Mouse (Mus musculus): ENCODE data around the gene Atxn7l1. TPM values are rescaled to one million over a fixed set of nuclear protein-coding genes. Genes with fewer than 3 reads are reported as not detected.

The Atxn7l1 gene
- polyA plus RNA-seq, 1 experiment from 2014 or later = 11.4 TPM

DNA sequence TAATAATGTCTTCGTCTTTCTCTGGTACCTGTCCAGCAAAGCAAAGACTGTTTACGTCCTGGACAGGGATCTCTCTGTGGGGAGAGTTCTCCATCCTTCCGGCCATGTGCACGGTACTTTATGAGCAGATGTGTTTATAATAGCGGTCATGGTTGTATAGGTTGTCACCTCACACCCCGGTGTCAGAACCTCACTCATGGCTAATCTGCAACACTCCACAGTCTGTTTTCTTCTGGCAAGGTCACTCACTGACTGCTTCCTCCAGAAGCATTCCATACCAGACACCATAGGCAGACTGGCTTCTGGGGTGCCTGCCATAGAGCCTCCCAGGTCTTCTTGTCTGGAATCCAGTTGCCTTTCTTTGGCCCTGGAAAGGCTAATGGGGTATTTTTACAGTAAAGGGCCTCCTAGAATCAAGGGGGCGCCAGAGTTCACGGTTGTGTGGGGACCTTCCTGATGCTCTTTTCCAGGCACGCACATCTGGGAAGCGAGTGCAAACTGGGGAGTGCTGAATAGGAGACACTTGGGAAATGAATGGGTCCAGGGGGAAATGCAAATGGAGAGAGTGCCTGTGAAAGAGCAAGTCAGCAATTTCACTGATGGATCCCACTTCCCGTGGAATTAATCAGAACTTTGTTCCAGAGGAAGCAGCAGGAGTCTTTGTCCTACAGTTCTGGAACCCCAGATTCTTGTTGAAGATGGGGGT lies 89.0 kb downstream of the Atxn7l1 start:
- 76% methylated on average over 11 of the region's 11 CpGs for whole genome bisulfite sequencing
- Histone ChIP-seq H3K4me1 (ENCODE audit: control insufficient read depth, insufficient read depth, low read length) (peaks cover 7% of the 10 kb centered on the region), H3K27ac (replicated peaks; ENCODE audit: low read depth, low read length) (no peak overlapping the region)

GRCm38 (mm10) chr12:33237108-33237507 lies 89.6 kb downstream of the Atxn7l1 start:
- H3K27ac ChIP-seq (replicated peaks; ENCODE audit: low read depth, low read length) = no peak overlapping the region
- WGBS = 94% methylated on average over 5 of the region's 5 CpGs
- ATAC-seq (ENCODE audit: low read depth) = no peak

More for the DNA sequence above, 89.0 kb downstream of the Atxn7l1 start:
- no peaks in the 10 kb centered on the region for H3K36me3 ChIP-seq (ENCODE audit: control insufficient read depth, insufficient read depth, low read length)
- peaks cover 9% of the 10 kb centered on the region; the same call in 1 of the 2 replicates for H3K9me3 ChIP-seq (ENCODE audit: control insufficient read depth, low read length)
- no peak overlapping the region for H3K9ac ChIP-seq (ENCODE audit: low read depth, low read length)
- no peak overlapping the region for H3K4me2 ChIP-seq (ENCODE audit: low read depth, low read length)
- ATAC-seq (ENCODE audit: low read depth) (no peak), DNase-seq (ENCODE audit: low spot score) (no peak)
- H3K27me3 ChIP-seq (replicated peaks; ENCODE audit: control insufficient read depth, insufficient read depth, low read length) = no peaks in the 10 kb centered on the region
- no peak overlapping the region for H3K4me3 ChIP-seq (ENCODE audit: low read depth, low read length)

GRCm38 (mm10) chr12:33242679-33243078 lies 95.2 kb downstream of the Atxn7l1 start:
- Histone ChIP-seq H3K4me3 (ENCODE audit: low read depth, low read length) (no peak overlapping the region), H3K9ac (ENCODE audit: low read depth, low read length) (no peak overlapping the region), H3K4me1 (ENCODE audit: control insufficient read depth, insufficient read depth, low read length) (peaks cover 28% of the 10 kb centered on the region), H3K27me3 (replicated peaks; ENCODE audit: control insufficient read depth, insufficient read depth, low read length) (no peaks in the 10 kb centered on the region), H3K27ac (replicated peaks; ENCODE audit: low read depth, low read length) (no peak overlapping the region), H3K36me3 (ENCODE audit: control insufficient read depth, insufficient read depth, low read length) (no peaks in the 10 kb centered on the region), H3K9me3 (ENCODE audit: control insufficient read depth, low read length) (peaks cover 9% of the 10 kb centered on the region; the same call in 1 of the 2 replicates), H3K4me2 (ENCODE audit: low read depth, low read length) (no peak overlapping the region)
- ATAC-seq (ENCODE audit: low read depth) (no peak), DNase-seq (ENCODE audit: low spot score) (no peak)
- 81% methylated on average over 8 of the region's 8 CpGs for WGBS

More at GRCm38 (mm10) chr12:33237108-33237507, 89.6 kb downstream of the Atxn7l1 start:
- peaks cover 9% of the 10 kb centered on the region; the same call in 1 of the 2 replicates for H3K9me3 ChIP-seq (ENCODE audit: control insufficient read depth, low read length)
- no peaks in the 10 kb centered on the region for H3K27me3 ChIP-seq (replicated peaks; ENCODE audit: control insufficient read depth, insufficient read depth, low read length)
- H3K9ac ChIP-seq (ENCODE audit: low read depth, low read length) = no peak overlapping the region
- H3K4me2 ChIP-seq (ENCODE audit: low read depth, low read length) = no peak overlapping the region
- H3K4me3 ChIP-seq (ENCODE audit: low read depth, low read length) = no peak overlapping the region
- peaks cover 7% of the 10 kb centered on the region for H3K4me1 ChIP-seq (ENCODE audit: control insufficient read depth, insufficient read depth, low read length)
- DNase-seq (ENCODE audit: low spot score) = no peak
- no peaks in the 10 kb centered on the region for H3K36me3 ChIP-seq (ENCODE audit: control insufficient read depth, insufficient read depth, low read length)

DNA sequence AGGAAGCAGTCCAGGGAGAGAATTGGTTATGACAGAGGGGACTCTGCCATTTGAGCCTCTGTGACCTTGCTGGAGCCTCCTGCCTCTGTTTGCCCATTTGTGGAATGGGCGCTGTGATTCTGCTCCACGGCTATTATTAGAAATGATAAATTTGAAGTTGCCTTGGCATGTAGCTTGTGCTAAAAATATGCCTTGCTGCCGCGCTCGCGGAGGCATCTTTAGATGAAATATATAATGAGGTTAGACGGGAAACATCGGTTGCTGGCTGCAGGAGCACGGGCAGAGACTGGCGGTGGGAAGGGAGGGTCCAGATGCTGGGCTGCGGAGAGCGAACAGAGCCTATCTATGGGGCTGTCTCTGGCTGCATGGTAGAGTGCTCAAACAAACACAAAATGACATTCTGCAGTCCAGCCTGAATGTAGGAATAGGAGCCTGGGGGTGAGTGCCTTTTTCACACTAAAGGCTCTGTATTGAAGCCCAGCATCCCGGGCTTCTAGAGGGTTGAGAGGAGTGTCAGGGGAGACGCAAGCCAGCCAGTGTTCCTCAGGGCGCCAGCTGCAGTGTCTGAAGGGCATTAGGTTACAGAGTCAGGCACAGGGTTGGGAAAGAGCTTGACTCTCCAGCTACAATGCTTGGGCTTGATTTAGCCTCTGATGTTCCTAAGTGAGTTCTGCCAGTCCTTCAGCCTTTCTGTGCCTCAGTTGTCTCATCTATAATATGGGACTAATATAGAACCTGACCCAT lies 96.8 kb downstream of the Atxn7l1 start:
- no peak overlapping the region for H3K9ac ChIP-seq (ENCODE audit: low read depth, low read length)
- peak; percentile 59 for DNase-seq (ENCODE audit: low spot score)
- H3K27me3 ChIP-seq (replicated peaks; ENCODE audit: control insufficient read depth, insufficient read depth, low read length) = no peaks in the 10 kb centered on the region
- H3K9me3 ChIP-seq (ENCODE audit: control insufficient read depth, low read length) = peaks cover 6% of the 10 kb centered on the region; the same call in 1 of the 2 replicates
- H3K36me3 ChIP-seq (ENCODE audit: control insufficient read depth, insufficient read depth, low read length) = no peaks in the 10 kb centered on the region
- ATAC-seq (ENCODE audit: low read depth) = peak; percentile 45; the same call in 1 of the 2 replicates
- peak overlapping the region; percentile 42; the same call in 1 of the 2 replicates for H3K27ac ChIP-seq (replicated peaks; ENCODE audit: low read depth, low read length)
- 40% methylated on average over 15 of the region's 15 CpGs for WGBS
- no peak overlapping the region for H3K4me3 ChIP-seq (ENCODE audit: low read depth, low read length)
- no peak overlapping the region for H3K4me2 ChIP-seq (ENCODE audit: low read depth, low read length)
- H3K4me1 ChIP-seq (ENCODE audit: control insufficient read depth, insufficient read depth, low read length) = peaks cover 28% of the 10 kb centered on the region

- peaks cover 8% of the 10 kb centered on the region for H3K36me3 ChIP-seq (ENCODE audit: control insufficient read depth, insufficient read depth, low read length)
- WGBS = 67% methylated on average over 4 of the region's 4 CpGs
- peak overlapping the region; percentile 25; the same call in 1 of the 2 replicates for H3K9ac ChIP-seq (ENCODE audit: low read depth, low read length)
- no peak for ATAC-seq (ENCODE audit: low read depth)
- H3K27ac ChIP-seq (replicated peaks; ENCODE audit: low read depth, low read length) = no peak overlapping the region
- peaks cover under 1% of the 10 kb centered on the region; the same call in 1 of the 2 replicates for H3K9me3 ChIP-seq (ENCODE audit: control insufficient read depth, low read length)
- DNase-seq (ENCODE audit: low spot score) = peak; percentile 60
- no peak overlapping the region for H3K4me3 ChIP-seq (ENCODE audit: low read depth, low read length)
- peaks cover 28% of the 10 kb centered on the region for H3K4me1 ChIP-seq (ENCODE audit: control insufficient read depth, insufficient read depth, low read length)
- no peaks in the 10 kb centered on the region for H3K27me3 ChIP-seq (replicated peaks; ENCODE audit: control insufficient read depth, insufficient read depth, low read length)
- no peak overlapping the region for H3K4me2 ChIP-seq (ENCODE audit: low read depth, low read length)
Measured at GRCm38 (mm10) chr12:33245455-33245854, 98.0 kb downstream of the Atxn7l1 start.

GRCm38 (mm10) chr12:33246878-33247277 lies 99.4 kb downstream of the Atxn7l1 start:
- WGBS = 74% methylated on average over 8 of the region's 8 CpGs
- no peak overlapping the region for H3K27ac ChIP-seq (replicated peaks; ENCODE audit: low read depth, low read length)
- H3K27me3 ChIP-seq (replicated peaks; ENCODE audit: control insufficient read depth, insufficient read depth, low read length) = no peaks in the 10 kb centered on the region
- H3K4me3 ChIP-seq (ENCODE audit: low read depth, low read length) = no peak overlapping the region
- H3K4me1 ChIP-seq (ENCODE audit: control insufficient read depth, insufficient read depth, low read length) = peaks cover 28% of the 10 kb centered on the region
- DNase-seq (ENCODE audit: low spot score) = no peak
- peaks cover 8% of the 10 kb centered on the region for H3K36me3 ChIP-seq (ENCODE audit: control insufficient read depth, insufficient read depth, low read length)
- no peaks in the 10 kb centered on the region for H3K9me3 ChIP-seq (ENCODE audit: control insufficient read depth, low read length)
- H3K4me2 ChIP-seq (ENCODE audit: low read depth, low read length) = no peak overlapping the region
- no peak for ATAC-seq (ENCODE audit: low read depth)
- no peak overlapping the region for H3K9ac ChIP-seq (ENCODE audit: low read depth, low read length)

- H3K9me3 ChIP-seq (ENCODE audit: control insufficient read depth, low read length) = no peaks in the 10 kb centered on the region
- no peak for ATAC-seq (ENCODE audit: low read depth)
- WGBS = 92% methylated on average over 6 of the region's 6 CpGs
- H3K4me3 ChIP-seq (ENCODE audit: low read depth, low read length) = no peak overlapping the region
- H3K9ac ChIP-seq (ENCODE audit: low read depth, low read length) = no peak overlapping the region
- DNase-seq (ENCODE audit: low spot score) = no peak
- H3K27me3 ChIP-seq (replicated peaks; ENCODE audit: control insufficient read depth, insufficient read depth, low read length) = no peaks in the 10 kb centered on the region
- H3K4me1 ChIP-seq (ENCODE audit: control insufficient read depth, insufficient read depth, low read length) = peaks cover 19% of the 10 kb centered on the region
- no peak overlapping the region for H3K4me2 ChIP-seq (ENCODE audit: low read depth, low read length)
- no peak overlapping the region for H3K27ac ChIP-seq (replicated peaks; ENCODE audit: low read depth, low read length)
- peaks cover 8% of the 10 kb centered on the region for H3K36me3 ChIP-seq (ENCODE audit: control insufficient read depth, insufficient read depth, low read length)
Measured at GRCm38 (mm10) chr12:33250197-33250596, 102.7 kb downstream of the Atxn7l1 start.

DNA sequence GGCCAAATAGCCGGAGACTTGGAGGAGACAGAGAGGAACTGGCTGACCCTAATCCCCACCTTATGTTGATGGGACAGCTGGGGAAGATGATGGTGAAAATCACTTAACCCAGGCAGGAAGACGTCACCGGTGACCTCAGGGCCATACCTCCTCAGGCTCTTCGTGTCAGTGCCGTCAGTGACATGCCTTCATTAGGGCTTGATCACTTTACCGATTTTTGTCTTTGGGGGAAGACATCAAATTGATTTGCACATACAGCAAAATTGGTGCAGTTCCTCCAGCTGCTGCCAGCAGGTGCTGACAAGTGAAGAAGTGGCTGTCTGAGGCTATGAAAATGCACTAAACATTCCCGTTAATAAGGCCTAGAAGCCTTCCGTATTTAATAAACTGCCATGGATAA lies 103.9 kb downstream of the Atxn7l1 start:
- H3K36me3 ChIP-seq (ENCODE audit: control insufficient read depth, insufficient read depth, low read length) = peaks cover 8% of the 10 kb centered on the region
- H3K27ac ChIP-seq (replicated peaks; ENCODE audit: low read depth, low read length) = no peak overlapping the region
- H3K9ac ChIP-seq (ENCODE audit: low read depth, low read length) = no peak overlapping the region
- H3K4me1 ChIP-seq (ENCODE audit: control insufficient read depth, insufficient read depth, low read length) = peaks cover 11% of the 10 kb centered on the region
- no peaks in the 10 kb centered on the region for H3K9me3 ChIP-seq (ENCODE audit: control insufficient read depth, low read length)
- ATAC-seq (ENCODE audit: low read depth) = no peak
- no peak for DNase-seq (ENCODE audit: low spot score)
- 65% methylated on average over 8 of the region's 8 CpGs for WGBS
- H3K4me3 ChIP-seq (ENCODE audit: low read depth, low read length) = no peak overlapping the region
- H3K27me3 ChIP-seq (replicated peaks; ENCODE audit: control insufficient read depth, insufficient read depth, low read length) = no peaks in the 10 kb centered on the region
- H3K4me2 ChIP-seq (ENCODE audit: low read depth, low read length) = no peak overlapping the region
